Mouse (Mus musculus): ENCODE results near the gene Hfe2. TPM values are rescaled to one million over a fixed set of nuclear protein-coding genes. Genes with fewer than 3 reads are reported as not detected.

The Hfe2 gene
- polyA plus RNA-seq, 1 experiment from 2014 or later = 1.3 TPM

- Histone ChIP-seq H3K36me3 (no peaks in the 10 kb centered on the region), H3K9me3 (replicated peaks) (no peaks in the 10 kb centered on the region), H3K4me3 (replicated peaks) (no peak overlapping the region), H3K4me1 (replicated peaks) (peaks cover 50% of the 10 kb centered on the region), H3K4me2 (no peak overlapping the region), H3K9ac (no peak overlapping the region), H3K27me3 (no peaks in the 10 kb centered on the region), H3K27ac (no peak overlapping the region; the same call in 1 of the 2 replicates)
- DNase-seq (no peak), ATAC-seq (ENCODE audit: low read depth) (no peak)
- WGBS (ENCODE audit: insufficient replicate concordance) = 87% methylated on average over 13 of the region's 13 CpGs
Observed at GRCm38 (mm10) chr3:96569506-96569905, 44.5 kb downstream of the Hfe2 start.

- peaks cover 46% of the 10 kb centered on the region for H3K4me1 ChIP-seq (replicated peaks)
- H3K4me2 ChIP-seq = no peak overlapping the region
- no peak overlapping the region for H3K4me3 ChIP-seq (replicated peaks)
- ATAC-seq (ENCODE audit: low read depth) = no peak
- no peaks in the 10 kb centered on the region for H3K9me3 ChIP-seq (replicated peaks)
- no peaks in the 10 kb centered on the region for H3K36me3 ChIP-seq
- no peak overlapping the region for H3K9ac ChIP-seq
- no peak for DNase-seq
- no peaks in the 10 kb centered on the region for H3K27me3 ChIP-seq
- 75% methylated on average over 11 of the region's 11 CpGs for WGBS (ENCODE audit: insufficient replicate concordance)
- peak overlapping the region; percentile 41 for H3K27ac ChIP-seq
Observed at GRCm38 (mm10) chr3:96569966-96570605, 45.1 kb downstream of the Hfe2 start.

GRCm38 (mm10) chr3:96570643-96571042 is 45.7 kb downstream of the Hfe2 start:
- 47% methylated on average over 7 of the region's 7 CpGs for WGBS (ENCODE audit: insufficient replicate concordance)
- Histone ChIP-seq H3K4me1 (replicated peaks) (peaks cover 48% of the 10 kb centered on the region), H3K27ac (peak overlapping the region; percentile 41; the same call in 1 of the 2 replicates)

GRCm38 (mm10) chr3:96571336-96571735 is 46.4 kb downstream of the Hfe2 start:
- Histone ChIP-seq H3K27me3 (no peaks in the 10 kb centered on the region), H3K9ac (no peak overlapping the region), H3K9me3 (replicated peaks) (no peaks in the 10 kb centered on the region), H3K4me3 (replicated peaks) (no peak overlapping the region), H3K27ac (peak overlapping the region; percentile 55; the same call in 1 of the 2 replicates), H3K4me2 (no peak overlapping the region), H3K36me3 (no peaks in the 10 kb centered on the region), H3K4me1 (replicated peaks) (peaks cover 49% of the 10 kb centered on the region)
- ATAC-seq (ENCODE audit: low read depth) (no peak), DNase-seq (no peak)
- WGBS (ENCODE audit: insufficient replicate concordance) = 59% methylated on average over 2 of the region's 2 CpGs

More at GRCm38 (mm10) chr3:96570643-96571042, 45.7 kb downstream of the Hfe2 start:
- Histone ChIP-seq H3K27me3 (no peaks in the 10 kb centered on the region), H3K9ac (no peak overlapping the region), H3K9me3 (replicated peaks) (no peaks in the 10 kb centered on the region), H3K4me3 (replicated peaks) (no peak overlapping the region), H3K36me3 (no peaks in the 10 kb centered on the region), H3K4me2 (no peak overlapping the region)
- ATAC-seq (ENCODE audit: low read depth) (no peak), DNase-seq (no peak)

GRCm38 (mm10) chr3:96571896-96572698 is 47.1 kb downstream of the Hfe2 start:
- no peaks in the 10 kb centered on the region for H3K9me3 ChIP-seq (replicated peaks)
- WGBS (ENCODE audit: insufficient replicate concordance) = 52% methylated on average over 16 of the region's 16 CpGs
- H3K4me2 ChIP-seq = no peak overlapping the region
- H3K36me3 ChIP-seq = no peaks in the 10 kb centered on the region
- ATAC-seq (ENCODE audit: low read depth) (no peak), DNase-seq (no peak)
- peak overlapping the region; percentile 55; the same call in 1 of the 2 replicates for H3K27ac ChIP-seq
- no peak overlapping the region for H3K4me3 ChIP-seq (replicated peaks)
- H3K27me3 ChIP-seq = no peaks in the 10 kb centered on the region
- no peak overlapping the region for H3K9ac ChIP-seq
- H3K4me1 ChIP-seq (replicated peaks) = peaks cover 52% of the 10 kb centered on the region

GRCm38 (mm10) chr3:96573611-96574511 is 48.9 kb downstream of the Hfe2 start:
- Histone ChIP-seq H3K27me3 (no peaks in the 10 kb centered on the region), H3K4me1 (replicated peaks) (peaks cover 57% of the 10 kb centered on the region), H3K4me3 (replicated peaks) (no peak overlapping the region), H3K27ac (no peak overlapping the region), H3K9ac (no peak overlapping the region), H3K4me2 (no peak overlapping the region), H3K9me3 (replicated peaks) (no peaks in the 10 kb centered on the region), H3K36me3 (no peaks in the 10 kb centered on the region)
- 57% methylated on average over 19 of the region's 19 CpGs for WGBS (ENCODE audit: insufficient replicate concordance)
- ATAC-seq (ENCODE audit: low read depth) (no peak), DNase-seq (no peak)

- 84% methylated on average over 8 of the region's 8 CpGs for WGBS (ENCODE audit: insufficient replicate concordance)
- H3K4me1 ChIP-seq (replicated peaks) = peaks cover 68% of the 10 kb centered on the region
- H3K27ac ChIP-seq = 0 out of 2 replicates have a peak overlapping the region, but pooled peaks have one; percentile 53
- no peak for ATAC-seq (ENCODE audit: low read depth)
- peak overlapping the region; percentile 71 for H3K4me2 ChIP-seq
- H3K9me3 ChIP-seq (replicated peaks) = no peaks in the 10 kb centered on the region
- 0 out of 2 replicates have a peak overlapping the region, but pooled peaks have one; percentile 45 for H3K4me3 ChIP-seq (replicated peaks)
- no peaks in the 10 kb centered on the region for H3K36me3 ChIP-seq
- no peak for DNase-seq
- no peak overlapping the region for H3K9ac ChIP-seq
- H3K27me3 ChIP-seq = no peaks in the 10 kb centered on the region
Observed at GRCm38 (mm10) chr3:96575272-96575984, 50.5 kb downstream of the Hfe2 start.

GRCm38 (mm10) chr3:96576005-96576658 is 51.2 kb downstream of the Hfe2 start:
- Histone ChIP-seq H3K36me3 (no peaks in the 10 kb centered on the region), H3K4me3 (replicated peaks) (peak overlapping the region; percentile 45), H3K9ac (peak overlapping the region; percentile 59), H3K4me1 (replicated peaks) (peaks cover 72% of the 10 kb centered on the region), H3K27ac (peak overlapping the region; percentile 53), H3K4me2 (peak overlapping the region; percentile 71), H3K27me3 (no peaks in the 10 kb centered on the region), H3K9me3 (replicated peaks) (no peaks in the 10 kb centered on the region)
- WGBS (ENCODE audit: insufficient replicate concordance) = 23% methylated on average over 14 of the region's 14 CpGs
- no peak for ATAC-seq (ENCODE audit: low read depth)
- no peak for DNase-seq

GRCm38 (mm10) chr3:96576690-96577541 is 51.9 kb downstream of the Hfe2 start, which contains the start of gene Gm16253:
Gene Gm16253 (plus strand): TSS chr3:96576984.
- no peaks in the 10 kb centered on the region for H3K36me3 ChIP-seq
- H3K27me3 ChIP-seq = no peaks in the 10 kb centered on the region
- peak within 1 kb of the TSS; percentile 72 for H3K27ac ChIP-seq
- H3K4me2 ChIP-seq = peak within 1 kb of the TSS; percentile 71
- WGBS (ENCODE audit: insufficient replicate concordance) = 18% methylated on average over 17 of the region's 17 CpGs
- DNase-seq (peak; percentile 76), ATAC-seq (ENCODE audit: low read depth) (peak; percentile 85)
- H3K4me1 ChIP-seq (replicated peaks) = peaks cover 67% of the 10 kb centered on the region
- H3K9ac ChIP-seq = peak within 1 kb of the TSS; percentile 59
- peak within 1 kb of the TSS; percentile 45 for H3K4me3 ChIP-seq (replicated peaks)
- H3K9me3 ChIP-seq (replicated peaks) = no peaks in the 10 kb centered on the region

Data from liver, embryonic 13.5 days (tissue).